Mouse (Mus musculus): ENCODE measurements around the gene Slc24a1.

DNA sequence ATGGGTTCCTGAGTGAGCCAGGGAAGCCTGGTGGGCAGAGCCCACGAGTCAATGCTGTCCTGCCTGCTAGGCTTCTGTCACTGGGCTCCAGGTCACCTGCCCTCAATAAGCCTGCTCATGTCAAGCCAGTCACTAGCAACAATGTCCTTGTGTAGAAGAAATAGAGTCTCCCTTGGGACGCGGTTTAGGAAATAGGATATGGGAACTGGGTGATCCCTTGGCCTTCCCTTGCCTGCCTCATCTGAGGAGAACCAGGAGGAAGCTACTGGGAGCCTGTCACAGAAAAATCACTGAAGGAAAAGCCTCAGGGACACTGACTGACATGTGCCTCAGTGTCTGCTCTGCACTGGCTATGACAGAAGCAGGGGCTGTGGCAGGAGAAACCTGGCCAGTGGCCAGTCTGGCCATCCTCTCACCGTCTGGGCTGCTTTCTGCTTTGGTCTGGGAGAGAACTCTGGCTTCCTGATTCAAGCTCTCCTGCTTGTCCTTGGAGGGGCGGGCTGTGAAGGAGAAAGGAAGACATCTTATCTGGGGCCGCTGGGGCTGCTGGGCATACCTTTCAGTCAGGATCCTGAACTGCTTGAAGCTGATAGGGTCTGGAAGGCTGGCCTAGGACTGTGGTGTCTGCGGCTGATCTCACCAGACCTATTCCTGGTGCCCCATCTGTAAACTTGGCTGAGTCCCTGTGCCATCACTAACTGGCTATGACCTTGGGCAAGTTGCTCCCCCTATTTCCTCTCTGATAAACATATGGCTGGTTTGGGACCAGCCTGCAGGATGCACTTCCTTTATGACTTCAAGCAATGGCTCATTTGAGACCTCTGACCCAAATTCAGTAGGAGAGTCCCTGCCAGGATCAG is 19.4 kb downstream of the Slc24a1 start:
- no peak for TF ChIP-seq POLR2A (IDR thresholded peaks at IDR 0.05; ENCODE audit: low read depth, low read length)
- no peak for TF ChIP-seq CTCF (IDR thresholded peaks at IDR 0.05; ENCODE audit: borderline replicate concordance, insufficient read depth, low read length)

Measured in embryonic fibroblast, embryonic 13.5 days (primary cell).